Mouse (Mus musculus) stomach, embryonic 14.5 days (tissue): Measurements from ENCODE around the gene Gm14819. TPM values are rescaled to one million over a fixed set of nuclear protein-coding genes. Genes with fewer than 3 reads are reported as not detected.
"Not testable (repeated sequence)": the region's sequence is repeated elsewhere in the genome, so short reads cannot be mapped to it uniquely, and the experiment has no call there.

Experiments used
- ATAC-seq: fragments of 200-750 bp; cut with Nextera tagmentation; 2 replicates; pipeline ENCODE4 v1.8.0; 2017; ENCODE audit warnings: low read depth, moderate TSS enrichment; ENCODE audit not compliant: insufficient number of reproducible peaks, insufficient read depth, low FRiP score
- H3K27ac ChIP-seq: fragments of 300-500 bp; sonication (generic); 2 replicates; pipeline ENCODE4 v1.5.1; 2014; ENCODE audit warnings: mild to moderate bottlenecking, low read length, moderate library complexity, mixed read lengths
- H3K27me3 ChIP-seq: fragments of 300-500 bp; sonication (generic); 2 replicates; pipeline ENCODE4 v1.6.1; 2014; ENCODE audit warnings: low read length, control low read depth, mixed read lengths; ENCODE audit not compliant: control insufficient read depth, insufficient read depth
- H3K36me3 ChIP-seq: fragments of 300-500 bp; sonication (generic); 2 replicates; pipeline ENCODE4 v1.6.1; 2014; ENCODE audit warnings: mild to moderate bottlenecking, control low read depth, low read length, moderate library complexity, mixed read lengths; ENCODE audit not compliant: control insufficient read depth, insufficient read depth
- H3K4me1 ChIP-seq: fragments of 300-500 bp; sonication (generic); 2 replicates; pipeline ENCODE4 v1.6.1; 2014; ENCODE audit warnings: low read length, control low read depth, mixed read lengths; ENCODE audit not compliant: control insufficient read depth, insufficient read depth
- H3K4me2 ChIP-seq: fragments of 300-500 bp; sonication (generic); replicated peaks from 2 replicates; pipeline ENCODE4 v1.6.1; 2014; ENCODE audit warnings: low read depth, low read length, control low read depth
- H3K4me3 ChIP-seq: fragments of 300-500 bp; sonication (generic); 2 replicates; pipeline ENCODE4 v1.5.1; 2014; ENCODE audit warnings: low read depth, low read length, control low read depth
- H3K9ac ChIP-seq: fragments of 300-500 bp; sonication (generic); replicated peaks from 2 replicates; pipeline ENCODE4 v1.6.1; 2014; ENCODE audit warnings: low read depth, mild to moderate bottlenecking, control low read depth, low read length, moderate library complexity, mixed read lengths
- H3K9me3 ChIP-seq: fragments of 300-500 bp; sonication (generic); 2 replicates; pipeline ENCODE4 v1.6.1; 2016; ENCODE audit warnings: low read depth, low read length, control low read depth; ENCODE audit not compliant: control insufficient read depth
- WGBS: fragments of 180-500 bp; shearing (Covaris S2); extraction: QIAGEN DNeasy Blood & Tissue Kit; methylation state at CpG from one replicate; pipeline ENCODE4 v1.1.7; 2014; 5-methylcytosine and 5-hydroxymethylcytosine counted together
- polyA plus RNA-seq: library from polyadenylated mRNA; unstranded; fragments of >200 nt; fragmentation: Nextera tagmentation; extraction: Ambion mirVana; gene quantifications from 2 replicates; pipeline ENCODE4 v1.2.1, GENCODE M21; 2014

Gene Gm14819
- not detected in 2 replicates for polyA plus RNA-seq

GRCm38 (mm10) chrX:35403883-35404282 lies at the start of gene Gm14819:
Gene Gm14819, plus strand, starts transcription at chrX:35404183.
- H3K27me3 ChIP-seq, H3K9ac ChIP-seq, H3K27ac ChIP-seq, H3K4me2 ChIP-seq, H3K4me1 ChIP-seq, ATAC-seq, H3K9me3 ChIP-seq, H3K36me3 ChIP-seq, H3K4me3 ChIP-seq: not testable (repeated sequence)
- WGBS: no CpG with 5 or more reads among the region's 6 CpGs
